Mouse (Mus musculus): ENCODE data around the gene Fcgr2b.

The Fcgr2b gene

DNA sequence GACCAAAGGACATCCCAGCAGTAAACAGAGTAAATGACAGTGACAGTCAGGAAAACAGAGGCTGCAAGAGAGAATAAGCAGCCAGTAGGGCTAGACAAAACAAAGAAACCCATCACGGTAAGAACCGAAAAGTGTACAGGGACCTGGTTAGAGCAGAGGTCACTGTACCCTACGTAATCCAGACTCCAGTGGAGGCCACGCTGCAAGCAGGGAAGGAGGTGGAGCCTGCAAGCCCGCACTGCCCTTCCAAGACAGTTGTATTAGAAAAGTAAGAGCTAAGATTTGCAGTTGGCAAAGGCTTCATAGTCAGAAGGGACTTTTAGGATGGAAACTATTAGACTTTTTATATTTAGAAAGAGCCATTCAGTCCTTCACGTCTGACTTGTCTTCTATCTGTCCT, 49.4 kb downstream of the Fcgr2b start:
- no peak for DNase-seq (ENCODE audit: low spot score in 2 of 2)

- no peak for DNase-seq (ENCODE audit: low spot score in 2 of 2)
Observed at GRCm38 (mm10) chr1:170924485-170924884, 51.9 kb downstream of the Fcgr2b start.

DNA sequence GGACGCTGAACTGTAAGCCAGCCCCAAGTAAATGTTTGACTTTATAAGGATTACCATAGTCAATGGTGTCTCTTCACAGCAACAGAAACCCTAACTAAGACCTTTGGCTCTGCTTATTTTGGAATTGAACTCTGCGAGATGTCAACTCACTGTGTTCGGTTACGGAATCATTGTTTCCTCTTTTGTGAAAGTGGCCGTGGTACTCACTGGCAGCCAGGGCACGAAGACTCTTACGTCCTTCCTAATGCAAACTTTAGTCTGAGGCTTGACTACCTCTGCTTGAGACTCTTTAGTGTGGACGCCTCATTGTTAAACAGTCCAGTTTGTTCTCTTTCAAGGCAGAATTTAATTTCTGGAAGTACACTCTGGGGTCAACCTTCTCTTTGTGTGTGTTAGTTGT, 57.0 kb downstream of the Fcgr2b start:
- DNase-seq (ENCODE audit: low spot score in 2 of 2): no peak

- no peak for DNase-seq (ENCODE audit: low spot score in 2 of 2)
Observed at GRCm38 (mm10) chr1:170915657-170916056, 60.7 kb downstream of the Fcgr2b start.

- no peak for DNase-seq (ENCODE audit: low spot score in 2 of 2)
Observed at GRCm38 (mm10) chr1:170912891-170913615, 63.3 kb downstream of the Fcgr2b start, which contains the start of gene Fcrlb. Gene Fcrlb (minus strand): TSS chr1:170912941.

DNA sequence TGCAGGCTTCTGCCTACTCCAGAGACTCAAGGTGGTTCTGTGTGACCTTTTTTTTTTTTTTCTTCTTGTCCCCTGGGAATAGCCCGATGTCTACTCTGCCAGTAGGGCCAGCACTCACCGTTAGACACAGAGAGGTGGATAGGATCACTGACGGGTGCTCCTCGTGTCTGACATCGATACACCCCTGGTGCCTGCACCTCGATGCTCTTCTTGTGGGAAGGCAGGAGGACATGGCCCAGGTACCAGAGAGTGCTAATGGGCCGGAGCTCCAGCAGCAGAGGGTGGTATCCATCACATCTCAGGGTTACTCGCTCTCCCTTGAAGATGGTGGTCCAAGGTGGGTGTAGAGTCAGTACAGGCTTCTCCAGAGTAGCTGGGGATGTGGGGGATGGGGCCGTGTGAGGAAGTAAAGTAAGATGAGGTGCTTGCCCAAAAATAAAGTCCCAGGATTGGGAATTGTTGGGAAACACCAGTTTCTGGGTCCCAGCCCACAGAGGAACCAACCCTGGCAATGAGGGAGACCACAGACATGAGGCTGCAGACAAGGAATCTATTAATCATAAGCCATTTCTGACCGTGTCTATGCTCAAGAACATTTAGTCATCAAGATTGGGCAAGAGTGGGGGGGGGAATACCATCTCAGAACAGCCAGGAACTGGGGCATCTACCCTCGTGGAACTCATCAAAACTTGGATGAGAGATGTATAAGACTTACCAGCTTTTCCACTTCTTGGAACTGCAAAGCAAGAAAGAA, 64.3 kb downstream of the Fcgr2b start:
- DNase-seq (ENCODE audit: low spot score in 2 of 2): no peak

Measured in urinary bladder, adult 18-20 months (tissue).